Mouse (Mus musculus): ENCODE data around the gene Rbfox3.

DNA sequence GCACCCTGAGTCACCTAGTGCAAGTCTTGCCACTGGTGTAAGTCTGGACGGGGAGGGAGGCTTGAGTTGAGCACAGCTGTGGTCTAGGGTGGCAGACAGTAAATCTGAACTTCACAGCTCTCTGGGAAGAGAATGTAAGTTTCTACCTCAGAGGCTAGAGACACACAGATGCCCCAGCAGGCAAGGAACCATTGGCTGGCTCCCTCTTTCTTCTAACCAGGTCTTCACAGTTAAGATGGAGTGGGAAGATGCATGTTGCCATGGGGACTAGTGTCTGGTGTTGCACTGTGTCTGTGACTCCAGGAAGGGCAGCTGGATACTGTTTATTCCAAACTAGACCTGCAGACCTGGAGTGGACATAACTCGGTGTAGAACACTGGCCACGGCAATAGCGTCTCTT lies 348.6 kb downstream of the Rbfox3 start:
- TF ChIP-seq CTCF (conservative IDR thresholded peaks at IDR 0.05; ENCODE audit: low read length) (no peak), NANOG (IDR thresholded peaks at IDR 0.05; ENCODE audit: borderline replicate concordance, low read length) (no peak)
